Mouse (Mus musculus): Measurements from ENCODE around the gene Snrk.
"Not testable (repeated sequence)": the region's sequence is repeated elsewhere in the genome, so short reads cannot be mapped to it uniquely, and the experiment has no call there.

The Snrk gene

DNA sequence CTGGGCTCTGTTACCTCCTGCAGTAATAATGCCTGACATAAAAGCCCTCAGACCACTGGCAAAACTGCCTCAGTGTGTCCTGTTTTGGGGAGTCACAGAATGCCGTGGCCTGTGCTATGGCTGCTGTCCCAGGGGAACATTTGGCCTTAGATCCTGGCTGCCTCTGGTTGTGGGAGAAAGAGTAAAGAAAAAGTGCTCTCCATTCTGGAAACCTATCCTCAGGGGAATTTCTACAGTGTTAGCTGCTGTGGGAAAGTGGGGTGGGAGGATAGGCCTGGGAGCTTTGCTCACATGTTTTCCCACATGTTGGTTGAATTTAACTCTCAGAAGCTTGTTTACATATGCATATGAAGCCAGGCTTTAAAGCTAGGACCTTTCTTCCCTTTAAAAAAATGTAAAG is 26.2 kb downstream of the Snrk start:
- no peak for DNase-seq (ENCODE audit: low spot score in 2 of 2)

DNA sequence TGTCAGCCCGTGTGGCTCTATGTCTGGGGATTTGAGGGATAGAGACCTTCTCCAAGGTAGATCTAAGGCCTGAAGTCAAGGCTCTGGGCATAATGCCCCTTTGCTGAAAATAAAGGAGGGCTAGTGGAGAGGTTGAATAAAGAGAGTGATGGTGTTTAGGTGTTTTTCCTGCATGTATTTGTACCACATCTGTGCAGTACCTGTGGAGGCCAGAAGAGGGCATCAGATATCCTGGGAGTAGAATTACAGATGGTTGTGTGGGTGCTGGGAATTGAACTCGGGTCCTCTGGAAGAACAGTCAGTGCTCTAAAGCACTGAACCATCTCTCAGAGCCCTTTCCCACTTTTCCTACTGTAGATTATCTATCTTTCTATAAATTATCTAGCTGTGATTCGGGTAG is 27.7 kb downstream of the Snrk start:
- DNase-seq (ENCODE audit: low spot score in 2 of 2) = no peak

DNA sequence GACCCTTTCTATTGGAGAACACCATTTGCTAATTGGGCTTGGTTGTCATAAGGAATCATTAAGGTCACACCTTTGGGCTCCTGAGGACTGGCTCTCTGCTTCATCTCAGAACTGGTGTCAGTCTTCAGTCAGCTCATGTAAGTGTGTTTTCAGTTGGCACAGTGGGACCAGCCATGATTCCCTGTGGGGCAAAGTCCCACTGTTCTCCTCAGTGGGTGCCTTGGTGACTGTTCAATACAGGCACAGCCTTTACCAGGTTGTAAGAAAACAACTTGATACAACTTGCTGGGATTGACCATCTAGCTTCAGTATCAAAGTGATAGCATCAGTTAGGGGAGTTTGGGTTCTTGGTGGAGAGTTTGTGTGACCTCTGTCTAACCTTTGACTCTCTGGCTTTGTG is 28.6 kb downstream of the Snrk start:
- no peak for DNase-seq (ENCODE audit: low spot score in 2 of 2)

DNA sequence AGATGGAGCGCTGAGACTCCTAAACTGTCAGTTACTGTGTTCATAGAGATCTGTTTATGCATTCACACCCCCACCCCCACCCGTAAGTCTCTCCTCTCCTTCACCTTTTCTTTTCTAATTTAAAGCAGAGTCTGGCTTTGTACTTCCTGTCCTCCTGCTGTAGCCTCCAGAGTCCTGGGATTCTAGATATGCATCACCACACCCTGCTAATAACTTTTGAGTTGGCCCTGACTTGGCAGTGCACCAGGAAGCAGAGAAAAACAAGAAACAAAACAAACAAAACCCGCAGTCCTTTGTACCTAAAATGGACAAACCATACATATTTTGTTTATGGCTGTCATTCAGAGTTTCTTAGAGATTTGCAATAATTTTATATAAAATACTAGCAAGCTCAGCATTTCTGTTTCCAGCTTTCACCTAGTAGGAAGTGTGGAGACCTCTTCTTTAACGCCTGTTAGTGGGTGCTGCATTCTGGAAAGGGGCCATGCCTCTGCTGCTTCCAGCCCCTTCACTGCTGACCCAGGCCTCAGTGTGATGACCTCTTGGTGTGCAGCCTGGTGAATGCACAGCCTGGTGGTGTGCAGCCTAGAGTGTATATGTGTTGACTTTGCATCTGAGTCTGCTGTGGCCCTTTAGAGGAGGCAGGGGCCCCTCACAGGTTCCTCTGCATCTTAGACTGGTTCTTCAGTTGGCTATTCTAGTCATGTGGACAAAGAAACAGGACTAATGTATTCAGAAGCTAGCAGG is 29.2 kb downstream of the Snrk start:
- no peak for DNase-seq (ENCODE audit: low spot score in 2 of 2)

DNA sequence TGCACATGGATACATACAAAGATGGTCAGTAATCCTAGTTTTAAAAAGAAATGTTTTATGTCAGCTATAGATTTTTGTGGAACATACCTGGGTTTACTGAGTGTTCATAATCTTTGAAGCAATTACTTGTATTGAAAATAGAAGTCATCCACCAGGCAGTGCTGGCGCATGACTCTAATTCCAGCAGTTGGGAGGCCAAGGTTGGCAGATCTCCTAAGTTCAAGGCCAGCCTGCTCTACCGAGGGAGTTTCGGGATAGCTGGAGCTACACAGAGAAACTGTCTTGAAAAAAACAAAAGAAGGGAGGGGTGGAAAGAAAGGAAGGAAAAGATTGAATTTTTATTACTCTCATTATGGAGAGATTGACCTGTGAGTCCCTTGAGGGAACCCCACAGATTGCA is 31.3 kb downstream of the Snrk start:
- DNase-seq (ENCODE audit: low spot score in 2 of 2) = no peak

DNA sequence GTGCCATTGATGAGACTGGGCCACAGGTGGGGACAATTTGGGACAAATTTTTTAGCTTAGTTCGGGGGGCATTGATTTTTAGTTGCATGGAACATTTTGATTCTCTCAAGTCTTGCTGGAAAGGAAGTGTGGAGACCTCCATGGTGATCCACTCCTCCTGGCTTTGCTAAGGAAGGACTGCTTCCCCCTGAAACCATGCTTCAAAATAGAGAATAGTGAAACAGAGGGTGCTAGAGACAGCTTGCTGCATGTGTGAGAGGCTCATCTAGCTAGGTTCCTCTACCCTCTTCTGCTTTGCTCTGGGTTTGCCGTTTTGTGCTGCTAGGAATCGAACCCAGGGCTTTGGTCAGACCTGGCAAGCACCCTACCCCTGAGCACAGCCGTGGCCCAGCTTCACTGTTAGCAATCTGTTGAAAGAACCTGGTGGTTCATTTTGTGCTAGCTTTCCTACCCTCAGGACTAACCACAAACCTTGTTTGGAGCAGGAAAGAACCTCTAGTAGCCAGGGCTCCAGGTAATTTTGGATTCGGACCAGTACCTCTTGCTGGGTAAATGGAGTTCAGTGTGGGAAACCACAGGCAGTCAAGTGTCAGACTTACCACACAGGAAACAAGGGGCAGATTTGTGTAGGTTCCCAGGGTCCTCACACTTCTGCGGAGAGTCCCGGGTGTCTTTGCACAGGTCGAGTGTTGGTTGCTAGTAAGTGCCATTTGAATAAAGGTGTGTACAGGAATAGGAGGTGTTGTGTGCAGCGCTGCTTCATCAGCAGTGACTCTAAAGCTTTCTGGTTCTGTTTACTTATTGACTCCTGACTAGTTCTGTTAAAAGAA is 33.1 kb downstream of the Snrk start:
- DNase-seq (ENCODE audit: low spot score in 2 of 2) = no peak

DNA sequence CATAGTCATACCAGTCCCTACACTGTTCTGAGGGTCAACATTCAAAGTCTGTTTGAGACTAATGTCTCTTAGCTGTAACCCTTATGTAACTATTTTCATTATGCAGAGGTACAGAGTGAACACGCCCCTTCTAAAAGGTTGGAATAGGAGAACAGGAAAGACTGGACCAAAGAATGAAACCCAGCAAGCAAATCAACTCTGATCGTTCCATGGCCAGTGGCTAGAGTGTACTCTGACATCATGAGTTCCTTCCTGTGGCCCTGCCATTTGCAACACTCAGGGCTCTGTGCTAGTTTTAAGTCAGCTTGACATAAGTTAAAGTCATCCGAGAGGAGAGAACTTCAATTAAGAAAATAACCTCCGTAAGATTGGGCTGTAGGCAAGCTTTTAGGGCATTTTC is 35.0 kb downstream of the Snrk start:
- no peak for DNase-seq (ENCODE audit: low spot score in 2 of 2)

DNA sequence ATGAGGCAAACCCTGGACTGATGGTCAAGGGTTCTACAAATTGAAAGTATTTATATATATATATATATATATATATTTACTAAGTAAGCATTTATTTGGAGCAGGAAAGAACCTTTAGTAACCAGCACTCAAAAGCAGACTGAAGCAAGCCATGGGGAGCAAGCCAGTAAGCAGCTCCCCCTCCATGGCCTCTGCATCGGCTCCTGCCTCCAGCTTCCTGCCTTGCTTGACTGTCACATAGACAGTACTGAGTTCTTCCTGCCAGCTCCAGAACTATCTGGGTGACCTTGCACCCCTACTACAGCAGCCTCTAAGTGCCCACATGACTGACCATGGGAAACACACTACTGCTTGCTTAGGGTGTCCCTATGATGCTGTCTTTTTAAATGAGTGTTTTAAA is 35.4 kb downstream of the Snrk start:
- no peak for DNase-seq (ENCODE audit: low spot score in 2 of 2)

DNA sequence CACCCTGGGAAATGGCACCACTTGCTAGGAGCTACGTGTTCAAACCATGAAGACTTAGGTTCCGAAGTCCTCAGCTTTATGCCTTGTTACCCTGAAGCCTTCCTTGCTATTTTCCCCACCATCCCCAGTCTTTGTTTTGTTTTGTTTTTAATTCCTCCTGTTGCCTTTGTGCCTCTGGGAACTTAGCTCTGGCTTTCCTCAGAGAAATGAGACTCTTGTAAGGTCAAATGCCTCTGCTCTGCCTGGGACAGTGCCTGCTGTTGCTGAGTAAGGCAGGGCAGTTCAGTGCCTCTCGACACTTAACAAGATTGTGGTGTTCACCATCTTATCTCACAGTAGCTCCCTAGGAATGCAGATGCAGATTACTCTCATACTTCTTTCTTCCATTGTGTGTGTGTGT is 36.4 kb downstream of the Snrk start:
- DNase-seq (ENCODE audit: low spot score in 2 of 2) = no peak

DNA sequence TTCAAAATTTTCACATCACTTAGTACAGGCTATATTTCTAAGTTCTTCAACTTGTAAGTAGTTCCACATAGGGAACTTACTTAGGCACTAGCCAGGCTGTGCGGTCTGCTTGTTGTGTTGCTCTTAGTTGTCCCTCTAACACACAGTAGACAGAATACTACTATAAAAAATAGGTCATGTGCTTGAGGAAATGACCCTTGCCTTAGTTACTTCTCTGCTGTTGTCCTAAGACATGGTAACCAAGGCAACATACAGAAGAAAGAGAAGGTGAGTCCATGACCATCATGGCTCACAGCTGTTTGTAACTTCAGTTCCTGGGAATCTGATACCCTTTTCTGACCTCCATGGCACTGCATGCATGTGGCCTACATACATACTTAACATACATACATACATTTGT is 38.1 kb downstream of the Snrk start:
- DNase-seq (ENCODE audit: low spot score in 2 of 2) = no peak

DNA sequence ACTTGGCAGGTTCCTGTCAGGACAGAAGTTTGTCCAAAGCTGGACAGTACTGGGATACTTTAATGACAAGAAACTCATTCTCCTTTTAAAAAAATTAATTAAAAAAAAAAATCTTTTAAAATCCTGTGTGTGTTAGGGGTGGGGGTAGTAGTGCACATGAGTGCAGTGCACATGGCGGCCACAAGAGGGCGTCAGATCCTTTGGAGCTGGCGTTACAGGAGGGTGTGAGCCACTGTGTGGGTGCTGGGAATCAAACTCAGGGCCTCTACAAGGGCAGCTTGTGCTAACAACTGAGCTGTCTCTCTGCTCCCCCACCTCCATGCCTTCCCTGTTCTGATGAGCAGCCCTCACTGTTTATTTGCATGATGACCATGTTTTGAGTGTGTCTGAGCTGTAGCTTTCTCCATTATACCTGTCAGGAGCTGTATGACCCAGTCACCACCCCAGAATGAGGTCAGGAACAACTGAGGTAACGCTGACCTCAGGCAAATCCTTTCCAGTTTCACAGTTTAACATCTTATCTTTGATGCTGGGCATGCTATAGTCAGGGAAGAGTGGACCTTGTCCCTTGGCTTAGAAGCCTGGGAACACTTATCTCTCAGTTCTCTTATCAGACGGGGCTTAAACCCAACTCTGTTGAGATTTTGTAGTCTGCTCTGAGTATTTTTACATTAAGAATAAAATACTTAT is 39.5 kb downstream of the Snrk start:
- DNase-seq (ENCODE audit: low spot score in 2 of 2) = no peak

DNA sequence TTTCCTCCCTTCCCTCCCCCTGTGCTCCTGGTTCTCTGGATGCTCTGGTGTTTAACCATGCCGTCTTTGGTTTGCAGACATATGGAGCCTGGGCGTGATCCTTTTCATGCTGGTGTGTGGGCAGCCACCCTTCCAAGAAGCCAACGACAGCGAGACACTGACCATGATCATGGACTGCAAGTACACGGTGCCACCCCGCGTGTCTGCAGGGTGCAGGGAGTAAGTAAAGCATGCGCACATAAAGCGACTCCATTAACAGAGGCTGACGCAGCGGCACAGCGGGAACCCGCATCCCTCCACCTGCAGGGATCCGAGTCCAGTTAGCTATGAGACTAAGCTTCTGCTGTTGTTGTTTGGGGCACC is 40.0 kb downstream of the Snrk start:
- no peak for DNase-seq (ENCODE audit: low spot score in 2 of 2)

DNA sequence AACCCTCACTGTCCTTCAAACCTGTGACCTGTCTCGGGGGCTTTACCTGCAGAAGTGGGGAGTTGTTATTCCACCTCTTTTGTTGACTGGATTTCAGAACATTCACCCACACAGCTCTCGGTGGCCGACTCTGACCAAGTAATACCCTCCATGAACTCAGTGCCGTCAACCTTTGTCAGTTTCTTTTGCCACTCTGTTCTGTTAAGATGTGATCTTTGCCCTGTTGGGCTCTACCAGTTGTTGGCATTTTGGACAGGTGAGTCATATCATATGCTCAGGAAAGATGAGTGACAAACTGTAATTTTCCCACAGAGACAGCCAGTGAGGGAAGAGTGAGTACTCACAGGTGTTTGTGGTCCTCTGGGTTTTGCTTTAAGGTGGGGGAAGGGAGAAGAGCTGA is 47.5 kb downstream of the Snrk start:
- DNase-seq (ENCODE audit: low spot score in 2 of 2) = no peak

DNA sequence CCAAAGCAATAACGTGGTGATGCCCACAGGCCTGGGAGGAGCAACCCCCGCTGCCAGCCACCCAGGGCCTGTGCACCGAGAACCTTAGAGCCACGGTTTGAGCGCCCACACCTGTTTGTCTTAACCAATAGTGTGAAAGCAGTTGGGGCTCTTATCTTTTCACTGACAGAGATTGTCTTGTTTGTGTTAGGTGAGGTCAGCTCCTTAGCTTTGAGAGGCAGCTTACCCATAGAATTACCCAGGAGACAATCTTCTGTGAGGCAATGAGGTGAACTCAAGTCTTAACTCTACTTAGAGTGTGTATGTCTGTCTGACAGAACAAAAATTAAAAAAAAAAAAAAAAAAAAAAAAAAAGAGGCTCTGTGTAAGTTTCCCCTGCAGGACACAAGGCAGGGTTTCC is 50.7 kb downstream of the Snrk start:
- not testable (repeated sequence) for DNase-seq (ENCODE audit: low spot score in 2 of 2)

DNA sequence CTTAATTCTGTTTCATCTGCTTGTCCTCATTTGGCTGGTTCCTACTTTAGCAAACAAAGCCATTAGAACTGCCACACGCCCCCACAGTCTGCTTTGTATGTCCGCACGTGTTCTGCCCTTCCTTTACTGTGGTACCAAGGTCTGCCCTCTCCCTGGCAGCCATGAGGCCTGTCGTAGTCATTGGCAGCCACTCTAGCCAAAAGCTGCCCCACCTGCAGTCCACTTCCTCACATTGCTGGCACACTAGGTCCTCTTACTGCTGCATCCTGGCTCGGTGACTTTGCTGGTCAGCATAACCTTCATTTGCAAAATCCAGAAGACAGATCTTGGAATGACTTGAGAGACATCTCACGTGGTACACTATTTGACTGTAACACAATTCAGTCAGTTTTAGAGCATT is 52.8 kb downstream of the Snrk start:
- no peak for DNase-seq (ENCODE audit: low spot score in 2 of 2)

DNA sequence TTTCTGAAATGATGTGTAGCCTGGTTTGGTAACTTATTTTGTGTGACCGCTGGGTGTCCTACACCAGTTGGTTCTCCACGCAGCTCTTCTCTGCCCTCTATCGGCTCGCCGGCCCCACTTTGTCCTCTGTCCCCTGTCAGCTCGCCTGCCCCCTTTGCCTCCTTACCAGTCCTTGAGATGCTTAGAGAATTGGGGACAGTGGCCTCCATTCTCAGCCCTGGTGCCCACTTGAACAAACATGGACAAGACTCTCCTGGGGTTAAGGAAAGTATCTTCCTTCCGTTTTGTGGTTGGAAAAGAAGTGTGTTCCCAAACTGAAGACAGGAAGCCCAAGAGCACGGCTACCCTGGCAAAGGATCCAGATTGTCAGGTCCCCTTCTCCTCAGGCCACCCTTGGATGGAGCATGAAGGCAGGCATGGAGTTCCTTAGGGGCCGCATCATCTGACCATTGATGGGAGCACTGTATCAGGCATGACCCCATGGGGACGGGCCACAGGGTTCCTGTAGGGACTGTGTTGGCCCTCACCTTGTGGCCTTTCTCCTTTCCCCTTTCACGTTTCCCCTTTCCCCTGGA is 55.6 kb downstream of the Snrk start:
- no peak for DNase-seq (ENCODE audit: low spot score in 2 of 2)

DNA sequence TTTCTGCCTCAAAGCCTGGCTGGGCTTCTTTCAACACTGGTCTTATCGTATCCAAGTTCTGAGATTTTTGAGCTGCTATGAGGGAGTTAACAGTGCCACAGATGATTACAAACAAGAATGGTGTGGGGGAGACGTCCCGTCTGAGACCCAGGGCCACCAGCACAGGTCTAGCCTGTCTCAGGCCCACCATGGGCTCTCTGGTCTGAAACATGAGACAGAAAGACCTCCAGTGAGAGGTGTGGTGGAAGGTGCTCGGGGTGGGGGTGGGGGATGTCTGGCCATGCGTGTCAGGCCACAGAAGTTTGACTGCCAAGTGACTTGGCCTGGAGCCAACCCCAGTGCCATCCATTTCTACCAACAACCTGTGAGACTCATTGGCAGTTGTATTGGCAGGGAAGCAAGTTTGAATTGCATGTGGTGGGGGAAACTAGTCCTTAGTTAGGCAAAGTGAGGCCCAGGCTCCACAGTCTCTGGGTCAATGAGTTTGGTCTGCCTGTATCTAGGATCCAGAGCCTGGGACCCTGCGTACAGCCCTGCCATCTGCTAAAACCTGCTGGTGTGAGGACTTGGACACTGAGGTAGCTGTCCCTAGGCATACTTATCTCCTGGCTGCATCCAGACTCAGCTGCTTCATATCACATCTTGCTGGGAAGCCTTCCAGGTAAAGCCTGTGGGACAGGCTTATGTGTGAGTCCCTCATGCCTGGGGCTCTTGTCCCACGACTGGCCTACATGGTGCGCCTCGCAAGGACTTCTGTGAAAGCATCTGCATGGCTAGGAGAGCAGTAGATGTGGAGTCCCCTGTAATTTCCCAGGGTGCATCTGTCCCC is 56.6 kb downstream of the Snrk start:
- DNase-seq (ENCODE audit: low spot score in 2 of 2) = no peak

DNA sequence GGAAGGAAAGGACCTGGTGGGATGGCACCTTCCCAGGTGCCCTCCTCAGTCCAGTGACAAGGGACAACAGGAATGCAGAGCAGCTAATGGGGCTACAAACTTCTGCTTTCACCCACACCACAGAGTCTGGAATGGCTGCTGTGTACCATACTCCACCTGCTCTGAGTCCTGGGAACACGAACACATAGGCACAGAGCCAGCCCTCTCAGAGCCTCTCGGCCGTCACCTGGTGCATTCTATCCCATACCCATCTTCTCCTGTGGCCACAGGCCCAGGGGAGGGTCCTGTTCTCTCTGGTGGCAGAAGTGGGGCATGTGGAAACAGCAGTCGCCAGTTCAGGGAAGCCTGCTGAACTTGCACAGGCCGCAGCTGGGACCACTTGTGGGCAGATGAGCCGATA is 57.7 kb downstream of the Snrk start:
- DNase-seq (ENCODE audit: low spot score in 2 of 2) = no peak

DNA sequence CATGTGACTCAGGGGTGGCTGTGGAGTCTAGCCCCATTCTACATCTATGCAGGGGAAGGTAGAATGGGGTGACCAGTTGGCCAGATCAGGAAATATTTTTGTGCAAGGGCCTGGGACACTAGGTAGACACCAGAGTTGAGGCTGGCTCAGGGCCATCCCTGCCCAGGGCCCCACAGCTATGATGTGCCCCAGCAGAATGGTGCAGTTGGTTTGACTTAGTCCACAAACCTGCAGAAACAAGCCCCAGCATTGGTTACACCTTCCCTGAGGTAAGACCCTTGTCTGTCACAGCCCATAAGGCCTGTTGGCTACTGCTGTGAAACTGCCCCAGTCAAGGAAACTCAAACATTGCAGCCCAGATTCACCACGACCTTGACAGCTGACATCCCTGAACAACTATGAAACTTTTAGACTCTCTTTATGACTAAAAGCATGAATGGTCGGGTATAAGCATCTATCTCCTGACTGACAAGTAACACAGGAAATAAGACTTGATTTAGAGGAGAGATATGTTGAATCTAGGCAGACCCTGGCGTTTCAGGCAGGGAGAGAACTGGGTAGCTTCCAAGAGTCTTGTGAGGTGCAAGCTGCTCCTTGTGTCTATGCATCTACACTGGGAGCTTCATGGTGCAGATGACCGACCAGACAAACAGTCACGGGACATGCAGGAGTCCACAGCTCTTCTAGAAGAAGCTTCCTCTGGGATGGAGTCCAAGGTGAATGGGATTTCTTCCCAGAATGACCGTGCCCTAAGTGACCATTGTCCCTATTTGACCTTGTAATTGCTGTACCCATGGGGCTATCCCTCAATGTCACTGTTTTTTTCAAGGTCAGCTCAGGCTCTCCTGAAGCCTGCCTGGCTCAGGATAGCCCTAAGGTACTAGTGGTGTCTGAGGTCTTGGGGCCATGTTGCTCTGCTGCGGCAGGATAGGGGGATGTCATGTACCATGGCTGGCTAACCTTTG is 60.5 kb downstream of the Snrk start:
- no peak for DNase-seq (ENCODE audit: low spot score in 2 of 2)

DNA sequence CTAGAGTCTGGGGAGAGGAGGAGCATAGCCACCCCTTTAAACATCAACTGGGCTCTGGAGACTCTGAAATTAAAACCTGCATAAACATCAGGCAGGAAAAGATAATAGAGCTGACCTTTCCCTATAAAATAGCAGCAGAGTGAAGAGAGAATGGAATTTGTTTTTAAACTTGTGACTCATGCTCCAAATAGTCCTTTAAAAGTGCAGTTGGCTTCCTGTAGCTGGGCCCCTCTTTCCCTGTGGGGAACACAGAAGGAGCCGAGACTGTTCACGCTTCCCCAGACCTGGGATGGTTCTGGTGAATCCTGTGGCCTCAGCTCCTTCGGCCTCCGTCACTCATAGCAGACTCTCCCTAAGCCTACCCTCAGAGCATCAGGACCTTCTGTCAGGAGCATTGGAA is 61.4 kb downstream of the Snrk start:
- no peak for DNase-seq (ENCODE audit: low spot score in 2 of 2)

Measured in frontal cortex, postnatal 10 days (tissue).